Mouse (Mus musculus): ENCODE data around the gene Bag6.

DNA sequence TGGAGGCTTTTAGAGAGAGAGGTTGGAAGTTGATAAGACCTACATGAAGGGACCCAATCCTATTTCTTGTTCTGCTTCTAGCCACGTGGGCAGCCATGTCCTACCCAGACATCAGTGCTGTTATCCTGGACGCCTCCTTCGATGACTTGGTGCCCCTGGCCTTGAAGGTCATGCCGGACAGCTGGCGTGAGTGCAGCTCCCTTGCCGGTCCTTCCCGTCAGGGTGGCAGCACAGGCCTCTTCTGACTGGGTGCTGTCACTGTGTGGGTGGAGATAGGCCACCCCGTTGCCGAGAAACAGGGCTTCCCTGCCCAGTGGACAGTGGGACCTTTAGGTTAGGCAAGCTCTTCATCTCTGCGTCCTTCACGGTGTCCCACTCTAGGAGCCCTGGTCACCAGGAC lies 33.8 kb upstream of the Bag6 start:
- TF ChIP-seq CTCF (IDR thresholded peaks at IDR 0.05) (no peak), POLR2A (IDR thresholded peaks at IDR 0.05; ENCODE audit: insufficient read depth, low read depth, low read length) (no peak), EP300 (IDR thresholded peaks at IDR 0.05; ENCODE audit: insufficient read depth, low read depth, low read length) (no peak)
